Comparison of ENCODE assay signal across 9 mouse cellular contexts in the genomic region with DNA sequence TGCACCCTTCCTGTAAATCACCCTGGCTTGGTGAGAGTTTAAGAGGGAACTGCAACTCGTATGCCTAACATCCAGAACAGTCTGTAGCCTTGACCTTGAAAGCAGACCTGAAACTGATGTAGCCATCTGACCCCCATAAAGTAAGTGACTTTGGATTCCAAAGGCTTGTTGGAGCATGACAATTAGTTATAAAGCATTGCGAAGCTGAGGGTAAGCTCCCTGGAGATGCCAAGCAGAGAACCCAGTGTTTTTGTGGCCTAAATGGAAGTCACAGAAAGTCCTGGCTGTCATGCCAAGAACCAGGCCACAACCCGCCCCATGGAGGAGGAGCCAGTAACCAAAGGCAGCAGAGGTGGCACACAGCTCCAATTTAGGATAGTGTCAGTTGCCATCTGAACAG. TPM values are rescaled to one million over a fixed set of nuclear protein-coding genes. Genes with fewer than 3 reads are reported as not detected.
A peak's percentile ranks its signal among the peaks of the same experiment; 100 is the strongest.
DNase-seq lines count a peak whose midpoint lies in the region; ATAC-seq lines count a peak whose summit lies in the region.
"Had no signal": no experiment of that assay in that cellular context is flagged by ENCODE, and none has a peak within 500 bp of the region (broad histone marks: within the 10 kb centered on the region; RNA-seq: fewer than 3 reads in every experiment).

No protein-coding gene starts in this region.

- DNase-seq in hindbrain, embryonic 14.5 days (ENCODE audit: low spot score), result no peak
- peak; percentile 55 for DNase-seq in adrenal gland, adult 2 months
- DNase-seq in left cerebral cortex, postnatal 10 days (ENCODE audit: extremely low spot score in 1 of 2, low spot score in 2 of 2), result peak; percentile 38 to 39
- no peak for DNase-seq in midbrain, embryonic 11.5 days (ENCODE audit: low spot score, missing footprints)
- no peak for DNase-seq in gastrocnemius, adult 18-20 months (ENCODE audit: low spot score)

- no peaks in the 10 kb centered on the region for H3K9me3 ChIP-seq in hindbrain, embryonic 16.5 days (ENCODE audit: control insufficient read depth, low read length)
- H3K9me3 ChIP-seq in hindbrain, embryonic 14.5 days (ENCODE audit: control insufficient read depth, low read length), result no peaks in the 10 kb centered on the region
- no peaks in the 10 kb centered on the region for H3K9me3 ChIP-seq in midbrain, embryonic 11.5 days (ENCODE audit: control insufficient read depth, low read length)

- H3K9ac ChIP-seq in hindbrain, embryonic 16.5 days (ENCODE audit: low read depth, low read length), result no peak overlapping the region
- no peak overlapping the region for H3K9ac ChIP-seq in hindbrain, embryonic 14.5 days
- no peak overlapping the region for H3K9ac ChIP-seq in midbrain, embryonic 11.5 days (ENCODE audit: low read length)

- H3K27me3 ChIP-seq in hindbrain, embryonic 16.5 days (replicated peaks; ENCODE audit: control insufficient read depth, insufficient read depth, low read length), result no peaks in the 10 kb centered on the region; the same call in 1 of the 2 replicates
- H3K27me3 ChIP-seq in hindbrain, embryonic 14.5 days (ENCODE audit: control insufficient read depth, insufficient read depth, low read length), result no peaks in the 10 kb centered on the region
- 0 out of 2 replicates have a peak, but pooled peaks cover 2% of the 10 kb centered on the region for H3K27me3 ChIP-seq in midbrain, embryonic 11.5 days (ENCODE audit: control insufficient read depth, insufficient read depth, low read length)

- H3K4me2 ChIP-seq in hindbrain, embryonic 16.5 days (ENCODE audit: low read length), result no peak overlapping the region
- no peak overlapping the region for H3K4me2 ChIP-seq in hindbrain, embryonic 14.5 days (replicated peaks)
- no peak overlapping the region for H3K4me2 ChIP-seq in midbrain, embryonic 11.5 days

- H3K4me1 ChIP-seq in hindbrain, embryonic 16.5 days (ENCODE audit: control insufficient read depth, insufficient read depth, low read depth, low read length), result peaks cover 2% of the 10 kb centered on the region; the same call in 1 of the 2 replicates
- H3K4me1 ChIP-seq in hindbrain, embryonic 14.5 days (replicated peaks; ENCODE audit: control insufficient read depth, insufficient read depth, low read length), result no peaks in the 10 kb centered on the region; the same call in 1 of the 2 replicates
- no peaks in the 10 kb centered on the region for H3K4me1 ChIP-seq in midbrain, embryonic 11.5 days (ENCODE audit: control insufficient read depth, insufficient read depth, low read length)

- WGBS in hindbrain, embryonic 16.5 days, result 64% methylated on average over 3 of the region's 3 CpGs
- 54% methylated on average over 3 of the region's 3 CpGs for WGBS in hindbrain, embryonic 14.5 days
- 68% methylated on average over 3 of the region's 3 CpGs for WGBS in midbrain, embryonic 11.5 days

- intact Hi-C loops in left cerebral cortex, postnatal 10 days (cut with DNase I), result loop anchor here (2.0 to 5.0 kb wide), 2 partner anchors 55 to 131 kb away; partner anchors contain the start of gene Eva1a

- no peaks in the 10 kb centered on the region for H3K36me3 ChIP-seq in hindbrain, embryonic 16.5 days (ENCODE audit: control insufficient read depth, insufficient read depth, low read length)
- no peaks in the 10 kb centered on the region for H3K36me3 ChIP-seq in hindbrain, embryonic 14.5 days (replicated peaks; ENCODE audit: control insufficient read depth, insufficient read depth)
- H3K36me3 ChIP-seq in midbrain, embryonic 11.5 days (ENCODE audit: control insufficient read depth, insufficient read depth, low read length), result no peaks in the 10 kb centered on the region

- peak; percentile 26; the same call in 1 of the 2 replicates for ATAC-seq in hindbrain, embryonic 16.5 days
- ATAC-seq in hindbrain, embryonic 14.5 days (ENCODE audit: low FRiP score), result no peak
- ATAC-seq in granulocyte monocyte progenitor cell, adult 5-6 weeks (replicated peaks; ENCODE audit: poor library complexity, severe bottlenecking), result peak; percentile 45
- no peak for ATAC-seq in monocyte, adult 5-6 weeks (replicated peaks; ENCODE audit: insufficient number of reproducible peaks, low FRiP score, low TSS enrichment, poor library complexity, severe bottlenecking)
- no peak for ATAC-seq in midbrain, embryonic 11.5 days (ENCODE audit: low FRiP score)

- no peak overlapping the region for H3K27ac ChIP-seq in hindbrain, embryonic 16.5 days (ENCODE audit: low read depth, low read length)
- H3K27ac ChIP-seq in hindbrain, embryonic 14.5 days, result no peak overlapping the region
- H3K27ac ChIP-seq in midbrain, embryonic 11.5 days (ENCODE audit: low read depth, low read length), result no peak overlapping the region

- no peak overlapping the region for H3K4me3 ChIP-seq in hindbrain, embryonic 16.5 days (ENCODE audit: low read length)
- H3K4me3 ChIP-seq in hindbrain, embryonic 14.5 days (replicated peaks; ENCODE audit: low read length), result no peak overlapping the region
- H3K4me3 ChIP-seq in midbrain, embryonic 11.5 days (ENCODE audit: low read depth, low read length), result no peak overlapping the region

RNA-seq across cellular contexts. Expression of gene Mrpl19, which starts 21.8 kb away (rescaled TPM):
- 45.4 and 48.1 TPM in 2 replicates for polyA plus RNA-seq in hindbrain, embryonic 16.5 days (2015; fragmentation: Nextera tagmentation; extraction: Ambion mirVana)
- polyA plus RNA-seq in hindbrain, embryonic 14.5 days (2014; fragmentation: Nextera tagmentation; extraction: Ambion mirVana), result 41.7 and 41.8 TPM in 2 replicates
- 10 to 100 TPM; 31.2 to 42.8 TPM for total RNA-seq in adrenal gland, adult 2 months (2021)
- polyA plus RNA-seq in adrenal gland, adult 2 months (2012; rRNA removed), result 5.2 and 5.8 TPM in 2 replicates
- total RNA-seq in granulocyte monocyte progenitor cell, adult 5-6 weeks (2014; fragmentation: Nextera tagmentation), result 24.3 and 41.5 TPM in 2 replicates
- 33.2 and 70.3 TPM in 2 replicates for total RNA-seq in granulocyte monocyte progenitor cell, adult 5-6 weeks (2017)
- 10 to 100 TPM; 32.8 to 33.5 TPM for total RNA-seq in left cerebral cortex, postnatal 10 days (2021)
- total RNA-seq in monocyte, adult 5-6 weeks (2017), result 3.8 to 9.1 TPM (median 9.1 TPM) in 3 replicates
- polyA plus RNA-seq in midbrain, embryonic 11.5 days (2014; fragmentation: Nextera tagmentation; extraction: Ambion mirVana), result 63.0 and 64.2 TPM in 2 replicates
- 10 to 100 TPM; 18.1 to 18.5 TPM for total RNA-seq in gastrocnemius, adult 18-20 months (2021)

RNA-seq across cellular contexts. Expression of gene Eva1a, which starts 53.3 kb away (rescaled TPM):
- 1.3 TPM in 2 replicates for polyA plus RNA-seq in hindbrain, embryonic 16.5 days (2015; fragmentation: Nextera tagmentation; extraction: Ambion mirVana)
- polyA plus RNA-seq in hindbrain, embryonic 14.5 days (2014; fragmentation: Nextera tagmentation; extraction: Ambion mirVana), result 0.64 and 0.80 TPM in 2 replicates
- total RNA-seq in adrenal gland, adult 2 months (2021), result 1 to 10 TPM; 2.2 to 3.4 TPM
- polyA plus RNA-seq in adrenal gland, adult 2 months (2012; rRNA removed), result 1.1 TPM in 2 replicates
- not detected in 2 replicates for total RNA-seq in granulocyte monocyte progenitor cell, adult 5-6 weeks (2014; fragmentation: Nextera tagmentation)
- not detected in 2 replicates for total RNA-seq in granulocyte monocyte progenitor cell, adult 5-6 weeks (2017)
- total RNA-seq in left cerebral cortex, postnatal 10 days (2021), result 1 to 10 TPM; 6.8 to 9.0 TPM
- total RNA-seq in monocyte, adult 5-6 weeks (2017), result not detected in 3 replicates
- polyA plus RNA-seq in midbrain, embryonic 11.5 days (2014; fragmentation: Nextera tagmentation; extraction: Ambion mirVana), result 2.4 and 2.7 TPM in 2 replicates
- 1 to 10 TPM in 1 of 2 experiments, under 1 TPM in 1; 0.66 to 1.2 TPM for total RNA-seq in gastrocnemius, adult 18-20 months (2021)
- total RNA-seq: common myeloid progenitor, adult 5-6 weeks had no signal

Comparison
In these comparisons a context has a peak if more than half of its experiments do, and no peak if none do; other contexts are left out.
1. ATAC-seq: peak in hindbrain, embryonic 16.5 days (single experiment) and granulocyte monocyte progenitor cell, adult 5-6 weeks (single experiment); none in hindbrain, embryonic 14.5 days (single experiment), monocyte, adult 5-6 weeks (single experiment) and midbrain, embryonic 11.5 days (single experiment).
2. DNase-seq: peak in adrenal gland, adult 2 months (single experiment) and left cerebral cortex, postnatal 10 days (2 of 2); none in hindbrain, embryonic 14.5 days (single experiment), midbrain, embryonic 11.5 days (single experiment) and gastrocnemius, adult 18-20 months (single experiment).